Comparison of ENCODE assay signal across 8 mouse cellular contexts in genomic region chr3:89315930-89316831, GRCm38 (mm10). TPM values are rescaled to one million over a fixed set of nuclear protein-coding genes. Genes with fewer than 3 reads are reported as not detected.
DNase-seq lines count a peak whose midpoint lies in the region; ATAC-seq lines count a peak whose summit lies in the region.

No protein-coding gene starts in this region.

- H3K4me1 ChIP-seq in embryonic facial prominence, embryonic 10.5 days, result peaks cover 69% of the 10 kb centered on the region
- H3K4me1 ChIP-seq in hindbrain, embryonic 15.5 days (replicated peaks), result peaks cover 64% of the 10 kb centered on the region
- H3K4me1 ChIP-seq in midbrain, embryonic 10.5 days, result peaks cover 59% of the 10 kb centered on the region

- H3K9ac ChIP-seq in hindbrain, embryonic 15.5 days, result no peak overlapping the region

- H3K4me2 ChIP-seq in hindbrain, embryonic 15.5 days, result peak overlapping the region; percentile 50

- peak overlapping the region; percentile 75; the same call in 1 of the 2 replicates for H3K27ac ChIP-seq in embryonic facial prominence, embryonic 10.5 days (replicated peaks)
- no peak overlapping the region for H3K27ac ChIP-seq in hindbrain, embryonic 15.5 days (replicated peaks)
- H3K27ac ChIP-seq in midbrain, embryonic 10.5 days (replicated peaks), result peak overlapping the region; percentile 84

- peaks cover 59% of the 10 kb centered on the region for H3K27me3 ChIP-seq in embryonic facial prominence, embryonic 10.5 days (replicated peaks; ENCODE audit: low read depth, poor library complexity, severe bottlenecking)
- H3K27me3 ChIP-seq in hindbrain, embryonic 15.5 days, result no peaks in the 10 kb centered on the region
- peaks cover 69% of the 10 kb centered on the region for H3K27me3 ChIP-seq in midbrain, embryonic 10.5 days (ENCODE audit: low read depth, poor library complexity, severe bottlenecking)

- H3K4me3 ChIP-seq in embryonic facial prominence, embryonic 10.5 days, result peak overlapping the region; percentile 58
- H3K4me3 ChIP-seq in hindbrain, embryonic 15.5 days, result 0 out of 2 replicates have a peak overlapping the region, but pooled peaks have one; percentile 20
- H3K4me3 ChIP-seq in midbrain, embryonic 10.5 days, result peak overlapping the region; percentile 57

- WGBS in embryonic facial prominence, embryonic 10.5 days, result 9% methylated on average over 40 of the region's 40 CpGs
- 8% methylated on average over 40 of the region's 40 CpGs for WGBS in hindbrain, embryonic 15.5 days
- 8% methylated on average over 40 of the region's 40 CpGs for WGBS in midbrain, embryonic 10.5 days

- H3K9me3 ChIP-seq in embryonic facial prominence, embryonic 10.5 days, result no peaks in the 10 kb centered on the region; the same call in 1 of the 2 replicates
- H3K9me3 ChIP-seq in hindbrain, embryonic 15.5 days, result no peaks in the 10 kb centered on the region
- H3K9me3 ChIP-seq in midbrain, embryonic 10.5 days (replicated peaks), result peaks cover 3% of the 10 kb centered on the region; the same call in 1 of the 2 replicates

- H3K36me3 ChIP-seq in embryonic facial prominence, embryonic 10.5 days (replicated peaks), result no peaks in the 10 kb centered on the region
- H3K36me3 ChIP-seq in hindbrain, embryonic 15.5 days, result peaks cover 19% of the 10 kb centered on the region
- no peaks in the 10 kb centered on the region for H3K36me3 ChIP-seq in midbrain, embryonic 10.5 days

- peak; percentile 41 to 49 for DNase-seq in lung, adult 18-20 months
- no peak for DNase-seq in lung, postnatal 25 days (ENCODE audit: low spot score)
- no peak for DNase-seq in embryonic facial prominence, embryonic 10.5 days (ENCODE audit: low spot score)
- DNase-seq in midbrain, embryonic 10.5 days (ENCODE audit: low spot score), result no peak
- no peak for DNase-seq in urinary bladder, adult 2 months (ENCODE audit: low spot score)

- no peak for ATAC-seq in hindbrain, embryonic 15.5 days (ENCODE audit: low FRiP score, low read depth)
- no peak for ATAC-seq in granulocyte monocyte progenitor cell, adult 5-6 weeks (replicated peaks; ENCODE audit: poor library complexity, severe bottlenecking)
- ATAC-seq in megakaryocyte-erythroid progenitor cell, adult 5-6 weeks (replicated peaks; ENCODE audit: low FRiP score, low TSS enrichment, poor library complexity, severe bottlenecking), result no peak

RNA-seq across cellular contexts. Expression of gene Efna3, which starts 6.6 kb away (rescaled TPM):
- 4.5 and 6.8 TPM in 2 replicates for polyA plus RNA-seq in embryonic facial prominence, embryonic 10.5 days (2016; fragmentation: Nextera tagmentation; extraction: Ambion mirVana)
- polyA plus RNA-seq in hindbrain, embryonic 15.5 days (2015; fragmentation: Nextera tagmentation; extraction: Ambion mirVana), result 62.4 and 72.3 TPM in 2 replicates
- polyA plus RNA-seq in midbrain, embryonic 10.5 days (2016; fragmentation: Nextera tagmentation; extraction: Ambion mirVana), result 3.9 and 7.0 TPM in 2 replicates
- total RNA-seq in granulocyte monocyte progenitor cell, adult 5-6 weeks (2014; fragmentation: Nextera tagmentation), result not detected in 2 replicates
- not detected in 2 replicates for total RNA-seq in granulocyte monocyte progenitor cell, adult 5-6 weeks (2017)
- not detected in 2 replicates for total RNA-seq in megakaryocyte-erythroid progenitor cell, adult 5-6 weeks (2014; fragmentation: Nextera tagmentation)
- not detected in 2 replicates for total RNA-seq in megakaryocyte-erythroid progenitor cell, adult 5-6 weeks (2017)
- polyA plus RNA-seq in urinary bladder, adult 2 months (2012; rRNA removed), result 0.36 and 0.55 TPM in 2 replicates

RNA-seq across cellular contexts. Expression of gene Efna4, which starts 21.6 kb away (rescaled TPM):
- 37.3 and 40.8 TPM in 2 replicates for polyA plus RNA-seq in embryonic facial prominence, embryonic 10.5 days (2016; fragmentation: Nextera tagmentation; extraction: Ambion mirVana)
- polyA plus RNA-seq in hindbrain, embryonic 15.5 days (2015; fragmentation: Nextera tagmentation; extraction: Ambion mirVana), result 6.0 and 7.4 TPM in 2 replicates
- polyA plus RNA-seq in midbrain, embryonic 10.5 days (2016; fragmentation: Nextera tagmentation; extraction: Ambion mirVana), result 20.5 and 21.9 TPM in 2 replicates
- 0.66 and 2.1 TPM in 2 replicates for total RNA-seq in granulocyte monocyte progenitor cell, adult 5-6 weeks (2014; fragmentation: Nextera tagmentation)
- total RNA-seq in granulocyte monocyte progenitor cell, adult 5-6 weeks (2017), result not detected in 2 replicates
- 0.30 TPM in 1 of 2 replicates, not detected in the other for total RNA-seq in megakaryocyte-erythroid progenitor cell, adult 5-6 weeks (2014; fragmentation: Nextera tagmentation)
- 0.30 TPM in 1 of 2 replicates, not detected in the other for total RNA-seq in megakaryocyte-erythroid progenitor cell, adult 5-6 weeks (2017)
- polyA plus RNA-seq in urinary bladder, adult 2 months (2012; rRNA removed), result 3.4 and 3.7 TPM in 2 replicates

RNA-seq across cellular contexts. Expression of gene Adam15, which starts 33.6 kb away (rescaled TPM):
- polyA plus RNA-seq in embryonic facial prominence, embryonic 10.5 days (2016; fragmentation: Nextera tagmentation; extraction: Ambion mirVana), result 30.5 and 34.2 TPM in 2 replicates
- 71.0 and 77.1 TPM in 2 replicates for polyA plus RNA-seq in hindbrain, embryonic 15.5 days (2015; fragmentation: Nextera tagmentation; extraction: Ambion mirVana)
- polyA plus RNA-seq in midbrain, embryonic 10.5 days (2016; fragmentation: Nextera tagmentation; extraction: Ambion mirVana), result 30.5 and 34.9 TPM in 2 replicates
- 42.7 and 80.7 TPM in 2 replicates for total RNA-seq in granulocyte monocyte progenitor cell, adult 5-6 weeks (2014; fragmentation: Nextera tagmentation)
- 34.8 and 44.8 TPM in 2 replicates for total RNA-seq in granulocyte monocyte progenitor cell, adult 5-6 weeks (2017)
- total RNA-seq in megakaryocyte-erythroid progenitor cell, adult 5-6 weeks (2014; fragmentation: Nextera tagmentation), result 7.4 and 11.4 TPM in 2 replicates
- 2.3 and 6.4 TPM in 2 replicates for total RNA-seq in megakaryocyte-erythroid progenitor cell, adult 5-6 weeks (2017)
- polyA plus RNA-seq in urinary bladder, adult 2 months (2012; rRNA removed), result 96.1 and 101 TPM in 2 replicates

RNA-seq across cellular contexts. Expression of gene Efna1, which starts 35.2 kb away (rescaled TPM):
- polyA plus RNA-seq in embryonic facial prominence, embryonic 10.5 days (2016; fragmentation: Nextera tagmentation; extraction: Ambion mirVana), result 26.7 and 27.2 TPM in 2 replicates
- 8.9 and 9.1 TPM in 2 replicates for polyA plus RNA-seq in hindbrain, embryonic 15.5 days (2015; fragmentation: Nextera tagmentation; extraction: Ambion mirVana)
- 11.8 TPM in 2 replicates for polyA plus RNA-seq in midbrain, embryonic 10.5 days (2016; fragmentation: Nextera tagmentation; extraction: Ambion mirVana)
- not detected in 2 replicates for total RNA-seq in granulocyte monocyte progenitor cell, adult 5-6 weeks (2014; fragmentation: Nextera tagmentation)
- not detected in 2 replicates for total RNA-seq in granulocyte monocyte progenitor cell, adult 5-6 weeks (2017)
- not detected in 2 replicates for total RNA-seq in megakaryocyte-erythroid progenitor cell, adult 5-6 weeks (2014; fragmentation: Nextera tagmentation)
- total RNA-seq in megakaryocyte-erythroid progenitor cell, adult 5-6 weeks (2017), result not detected in 2 replicates
- 41.8 and 43.5 TPM in 2 replicates for polyA plus RNA-seq in urinary bladder, adult 2 months (2012; rRNA removed)

RNA-seq across cellular contexts. Expression of gene Dcst2, which starts 45.6 kb away (rescaled TPM):
- polyA plus RNA-seq in embryonic facial prominence, embryonic 10.5 days (2016; fragmentation: Nextera tagmentation; extraction: Ambion mirVana), result 0.09 and 0.15 TPM in 2 replicates
- 0.09 and 0.34 TPM in 2 replicates for polyA plus RNA-seq in hindbrain, embryonic 15.5 days (2015; fragmentation: Nextera tagmentation; extraction: Ambion mirVana)
- 0.11 and 0.12 TPM in 2 replicates for polyA plus RNA-seq in midbrain, embryonic 10.5 days (2016; fragmentation: Nextera tagmentation; extraction: Ambion mirVana)
- total RNA-seq in granulocyte monocyte progenitor cell, adult 5-6 weeks (2014; fragmentation: Nextera tagmentation), result not detected in 2 replicates
- not detected in 2 replicates for total RNA-seq in granulocyte monocyte progenitor cell, adult 5-6 weeks (2017)
- total RNA-seq in megakaryocyte-erythroid progenitor cell, adult 5-6 weeks (2014; fragmentation: Nextera tagmentation), result not detected in 2 replicates
- total RNA-seq in megakaryocyte-erythroid progenitor cell, adult 5-6 weeks (2017), result not detected in 2 replicates
- 0.24 and 0.41 TPM in 2 replicates for polyA plus RNA-seq in urinary bladder, adult 2 months (2012; rRNA removed)

Comparison
In these comparisons a context has a peak if more than half of its experiments do, and no peak if none do; other contexts are left out.
1. DNase-seq: peak in lung, adult 18-20 months (2 of 2); none in lung, postnatal 25 days (single experiment), embryonic facial prominence, embryonic 10.5 days (single experiment), midbrain, embryonic 10.5 days (single experiment) and urinary bladder, adult 2 months (single experiment).
2. Peak in every context shown above with its lines, with median percentiles within 50 percentile points of each other: H3K4me3 ChIP-seq.